Mouse (Mus musculus) liver, embryonic 14.5 days (tissue): ENCODE measurements at regions not wholly inside any gene's neighbourhood (a gene's known extent, or its start where the extent isn't known, plus 50 kb on each side); places are given as distances from the start of the nearest gene placed in this dataset.

ENCODE experiments used
- CTCF ChIP-seq: IDR thresholded peaks from 2 replicates; pipeline ENCODE4 v1.5.1; 2016; ENCODE audit warnings: antibody characterized with exemption, low read depth, control low read depth
- EP300 ChIP-seq: IDR thresholded peaks from 2 replicates; pipeline ENCODE4 v1.6.1; 2016; ENCODE audit warnings: antibody characterized with exemption, low read depth

GRCm38 (mm10) chr4:71409867-71410266 is 347.9 kb downstream of the Gm11232 start:
- TF ChIP-seq CTCF (no peak), EP300 (no peak)
